ENCODE assay signal across 8 mouse cellular contexts in the genomic region with DNA sequence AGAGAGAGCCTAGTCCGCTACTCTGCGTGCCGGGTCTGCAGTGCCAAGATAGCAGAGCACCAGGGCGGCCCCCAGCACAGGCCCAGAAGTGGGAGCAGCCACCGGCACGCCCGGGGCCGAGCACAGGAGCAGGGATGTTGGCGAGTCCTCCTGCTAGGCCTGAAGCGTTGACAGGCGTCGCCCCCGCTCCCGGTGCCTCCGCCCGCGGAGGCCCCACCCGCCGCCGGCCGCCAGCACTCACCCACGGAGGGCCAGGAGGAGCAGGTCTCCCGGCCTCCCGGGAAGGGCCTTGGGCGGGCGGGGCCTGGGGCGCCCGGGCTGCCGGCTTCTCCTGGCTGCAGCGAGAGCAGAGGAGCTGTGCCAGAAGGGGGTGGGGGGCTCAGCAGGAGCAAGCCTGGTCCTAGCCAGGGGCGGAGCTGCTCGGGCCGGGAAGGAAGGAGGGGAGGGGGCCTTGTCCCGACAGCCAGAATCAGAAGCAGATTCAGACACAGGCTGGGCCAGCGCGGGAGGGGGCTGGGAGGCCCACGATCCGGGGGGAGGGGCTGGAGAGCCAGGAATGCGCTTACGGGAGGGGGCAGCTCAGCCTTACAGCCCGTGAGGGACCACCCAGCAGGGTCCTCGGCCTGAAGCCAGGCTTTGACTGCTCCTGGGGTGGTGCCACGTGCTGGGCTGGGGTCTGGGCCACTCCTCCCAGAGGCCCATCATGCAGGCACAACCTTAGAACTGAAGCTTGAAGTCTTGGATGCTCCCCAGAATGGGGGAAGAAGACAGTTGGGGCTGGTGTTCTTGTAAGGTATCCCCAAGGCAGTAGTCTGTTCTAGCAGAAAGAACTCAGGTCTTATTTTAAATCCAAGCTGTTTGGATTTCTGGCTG. TPM values are rescaled to one million over a fixed set of nuclear protein-coding genes. Genes with fewer than 3 reads are reported as not detected.
A peak's percentile ranks its signal among the peaks of the same experiment; 100 is the strongest.
DNase-seq lines count a peak whose midpoint lies in the region; ATAC-seq and TF ChIP-seq lines count a peak whose summit lies in the region.

A gene (minus strand): TSS at position 489 of the 873 bp plus-strand sequence.

- H3K4me2 ChIP-seq in kidney, embryonic 14.5 days (replicated peaks; ENCODE audit: low read depth, low read length): peak within 1 kb of the TSS; percentile 96

- TF ChIP-seq CTCF in E14TG2a.4 (conservative IDR thresholded peaks at IDR 0.05; ENCODE audit: low read length): no peak
- TF ChIP-seq CTCF in lung, adult 2 months (IDR thresholded peaks at IDR 0.05; ENCODE audit: insufficient read depth, low read length): no peak

- peak; percentile 61 for ATAC-seq in kidney, embryonic 14.5 days (ENCODE audit: low FRiP score, low TSS enrichment)
- no peak for ATAC-seq in monocyte, adult 5-6 weeks (replicated peaks; ENCODE audit: insufficient number of reproducible peaks, low FRiP score, low TSS enrichment, poor library complexity, severe bottlenecking)

- H3K36me3 ChIP-seq in E14TG2a.4 (ENCODE audit: insufficient read depth, low read length): peaks cover 3% of the 10 kb centered on the region
- H3K36me3 ChIP-seq in kidney, embryonic 14.5 days (ENCODE audit: control insufficient read depth, insufficient read depth, low read length): no peaks in the 10 kb centered on the region

- peak within 1 kb of the TSS; percentile 87 for H3K4me3 ChIP-seq in E14TG2a.4 (replicated peaks; ENCODE audit: low read length)
- peak within 1 kb of the TSS; percentile 72 for H3K4me3 ChIP-seq in kidney, embryonic 14.5 days (ENCODE audit: low read length)
- H3K4me3 ChIP-seq in lung, adult 2 months (replicated peaks; ENCODE audit: extremely low read depth, low read depth, low read length): peak within 1 kb of the TSS; percentile 53

- peaks cover 74% of the 10 kb centered on the region for H3K27me3 ChIP-seq in E14TG2a.4 (ENCODE audit: insufficient read depth, low read length)
- peaks cover 19% of the 10 kb centered on the region for H3K27me3 ChIP-seq in kidney, embryonic 14.5 days (ENCODE audit: control insufficient read depth, insufficient read depth, low read length)

- no peaks in the 10 kb centered on the region for H3K9me3 ChIP-seq in E14TG2a.4 (ENCODE audit: low read length)
- no peaks in the 10 kb centered on the region for H3K9me3 ChIP-seq in kidney, embryonic 14.5 days (ENCODE audit: control insufficient read depth, low read length)

- TF ChIP-seq POLR2A in lung, adult 2 months (IDR thresholded peaks at IDR 0.05; ENCODE audit: borderline replicate concordance, extremely low read depth, low read depth, low read length): no peak

- peaks cover 83% of the 10 kb centered on the region for H3K4me1 ChIP-seq in E14TG2a.4 (replicated peaks; ENCODE audit: low read depth, low read length)
- H3K4me1 ChIP-seq in kidney, embryonic 14.5 days (ENCODE audit: control insufficient read depth, insufficient read depth, low read length): peaks cover 53% of the 10 kb centered on the region
- peaks cover 24% of the 10 kb centered on the region for H3K4me1 ChIP-seq in lung, adult 2 months (ENCODE audit: control insufficient read depth, insufficient read depth, low read length)

- WGBS in kidney, embryonic 14.5 days: under 1% methylated on average over 28 of the region's 43 CpGs
- 5% methylated on average over 42 of the region's 43 CpGs for WGBS in lung, adult 2 months

- H3K9ac ChIP-seq in kidney, embryonic 14.5 days (ENCODE audit: low read depth, low read length): peak within 1 kb of the TSS; percentile 81

- DNase-seq in MN1 (ENCODE audit: low spot score): peak; percentile 62
- peak; percentile 84 for DNase-seq in embryo, embryonic 10 days (ENCODE audit: low spot score)
- DNase-seq in gastrocnemius, postnatal 4 days (ENCODE audit: low spot score in 2 of 2): peak; percentile 44 to 58
- peak; percentile 57 for DNase-seq in lung, adult 2 months
- DNase-seq in retina, postnatal 1 day: peak; percentile 84

- H3K27ac ChIP-seq in kidney, embryonic 14.5 days (ENCODE audit: low read depth, low read length): peak within 1 kb of the TSS; percentile 78

RNA-seq across cellular contexts. Expression of the gene that starts here (rescaled TPM):
- total RNA-seq in gastrocnemius, postnatal 4 days (2021): 1 to 10 TPM; 4.7 to 4.9 TPM
- polyA plus RNA-seq in kidney, embryonic 14.5 days (2014; fragmentation: Nextera tagmentation; extraction: Ambion mirVana): 4.6 and 5.3 TPM in 2 replicates
- 8.2 and 10.4 TPM in 2 replicates for polyA plus RNA-seq in lung, adult 2 months (2012; rRNA removed)
- total RNA-seq in monocyte, adult 5-6 weeks (2017): not detected in 3 replicates
